Mouse (Mus musculus): ENCODE measurements around the gene Eno4. TPM values are rescaled to one million over a fixed set of nuclear protein-coding genes. Genes with fewer than 3 reads are reported as not detected.
A peak's percentile ranks its signal among the peaks of the same experiment; 100 is the strongest.

Eno4 gene
- polyA plus RNA-seq, 1 experiment from 2014 or later = 0.37 TPM

GRCm38 (mm10) chr19:58919148-58919547 is 24.1 kb upstream of the Eno4 start:
- Histone ChIP-seq H3K27me3 (peaks cover 66% of the 10 kb centered on the region), H3K36me3 (no peaks in the 10 kb centered on the region), H3K9ac (replicated peaks) (no peak overlapping the region), H3K27ac (replicated peaks) (no peak overlapping the region), H3K4me1 (peaks cover 13% of the 10 kb centered on the region), H3K4me2 (replicated peaks) (peak overlapping the region; percentile 19; the same call in 1 of the 2 replicates), H3K4me3 (no peak overlapping the region), H3K9me3 (no peaks in the 10 kb centered on the region)
- ATAC-seq (ENCODE audit: low FRiP score, low read depth) = no peak
- WGBS = 27% methylated on average over 7 of the region's 7 CpGs

- Histone ChIP-seq H3K4me2 (replicated peaks) (peak overlapping the region; percentile 14), H3K27ac (replicated peaks) (no peak overlapping the region), H3K9ac (replicated peaks) (no peak overlapping the region), H3K36me3 (no peaks in the 10 kb centered on the region), H3K4me3 (no peak overlapping the region), H3K9me3 (no peaks in the 10 kb centered on the region), H3K4me1 (peaks cover 34% of the 10 kb centered on the region), H3K27me3 (peaks cover 84% of the 10 kb centered on the region)
- 10% methylated on average over 16 of the region's 16 CpGs for WGBS
- no peak; the same call in 1 of the 2 replicates for ATAC-seq (ENCODE audit: low FRiP score, low read depth)
Observed at GRCm38 (mm10) chr19:58931081-58931800, 12.0 kb upstream of the Eno4 start.

- no peak for ATAC-seq (ENCODE audit: low FRiP score, low read depth)
- Histone ChIP-seq H3K36me3 (no peaks in the 10 kb centered on the region), H3K9me3 (no peaks in the 10 kb centered on the region), H3K4me3 (no peak overlapping the region), H3K4me1 (peaks cover 40% of the 10 kb centered on the region), H3K4me2 (replicated peaks) (no peak overlapping the region), H3K27me3 (peaks cover 85% of the 10 kb centered on the region), H3K27ac (replicated peaks) (no peak overlapping the region), H3K9ac (replicated peaks) (no peak overlapping the region)
- 2% methylated on average over 4 of the region's 4 CpGs for WGBS
Observed at GRCm38 (mm10) chr19:58933062-58933461, 10.2 kb upstream of the Eno4 start.

- H3K27me3 ChIP-seq = peaks cover 57% of the 10 kb centered on the region
- H3K36me3 ChIP-seq = no peaks in the 10 kb centered on the region
- H3K9ac ChIP-seq (replicated peaks) = no peak overlapping the region
- 87% methylated on average over 7 of the region's 7 CpGs for WGBS
- H3K9me3 ChIP-seq = no peaks in the 10 kb centered on the region
- no peak overlapping the region for H3K4me3 ChIP-seq
- peaks cover 15% of the 10 kb centered on the region for H3K4me1 ChIP-seq
- no peak overlapping the region for H3K4me2 ChIP-seq (replicated peaks)
- H3K27ac ChIP-seq (replicated peaks) = no peak overlapping the region
- no peak for ATAC-seq (ENCODE audit: low FRiP score, low read depth)
Observed at GRCm38 (mm10) chr19:58945959-58946358, 2.7 kb downstream of the Eno4 start.

- ATAC-seq (ENCODE audit: low FRiP score, low read depth) = no peak
- H3K4me2 ChIP-seq (replicated peaks) = no peak overlapping the region
- H3K27me3 ChIP-seq = peaks cover 69% of the 10 kb centered on the region
- no peaks in the 10 kb centered on the region for H3K36me3 ChIP-seq
- no peak overlapping the region for H3K27ac ChIP-seq (replicated peaks)
- 90% methylated on average over 3 of the region's 3 CpGs for WGBS
- H3K4me3 ChIP-seq = no peak overlapping the region
- no peak overlapping the region for H3K9ac ChIP-seq (replicated peaks)
- no peaks in the 10 kb centered on the region for H3K4me1 ChIP-seq
- H3K9me3 ChIP-seq = no peaks in the 10 kb centered on the region
Observed at GRCm38 (mm10) chr19:58951521-58951920, 8.3 kb downstream of the Eno4 start.

GRCm38 (mm10) chr19:58952236-58952635 is 9.0 kb downstream of the Eno4 start:
- no peaks in the 10 kb centered on the region for H3K9me3 ChIP-seq
- H3K4me2 ChIP-seq (replicated peaks) = no peak overlapping the region
- no peaks in the 10 kb centered on the region for H3K4me1 ChIP-seq
- no peaks in the 10 kb centered on the region for H3K36me3 ChIP-seq
- H3K9ac ChIP-seq (replicated peaks) = no peak overlapping the region
- peaks cover 65% of the 10 kb centered on the region for H3K27me3 ChIP-seq
- no peak overlapping the region for H3K27ac ChIP-seq (replicated peaks)
- no peak for ATAC-seq (ENCODE audit: low FRiP score, low read depth)
- no peak overlapping the region for H3K4me3 ChIP-seq
- 80% methylated on average over 12 of the region's 13 CpGs for WGBS

GRCm38 (mm10) chr19:58954779-58955178 is 11.6 kb downstream of the Eno4 start:
- 89% methylated on average over 8 of the region's 8 CpGs for WGBS
- Histone ChIP-seq H3K4me1 (no peaks in the 10 kb centered on the region), H3K9ac (replicated peaks) (no peak overlapping the region), H3K9me3 (no peaks in the 10 kb centered on the region), H3K27ac (replicated peaks) (no peak overlapping the region), H3K4me2 (replicated peaks) (no peak overlapping the region), H3K27me3 (peaks cover 64% of the 10 kb centered on the region), H3K4me3 (no peak overlapping the region), H3K36me3 (no peaks in the 10 kb centered on the region)
- no peak for ATAC-seq (ENCODE audit: low FRiP score, low read depth)

GRCm38 (mm10) chr19:58963011-58963410 is 19.8 kb downstream of the Eno4 start:
- ATAC-seq (ENCODE audit: low FRiP score, low read depth) = no peak
- H3K36me3 ChIP-seq = no peaks in the 10 kb centered on the region
- 79% methylated on average over 8 of the region's 8 CpGs for WGBS
- no peak overlapping the region for H3K27ac ChIP-seq (replicated peaks)
- H3K27me3 ChIP-seq = peaks cover 75% of the 10 kb centered on the region
- H3K9ac ChIP-seq (replicated peaks) = no peak overlapping the region
- no peaks in the 10 kb centered on the region for H3K9me3 ChIP-seq
- no peak overlapping the region for H3K4me3 ChIP-seq
- no peak overlapping the region for H3K4me2 ChIP-seq (replicated peaks)
- no peaks in the 10 kb centered on the region for H3K4me1 ChIP-seq

- Histone ChIP-seq H3K9me3 (no peaks in the 10 kb centered on the region), H3K4me1 (peaks cover 10% of the 10 kb centered on the region), H3K4me2 (replicated peaks) (peak overlapping the region; percentile 36), H3K27ac (replicated peaks) (no peak overlapping the region), H3K4me3 (no peak overlapping the region), H3K36me3 (no peaks in the 10 kb centered on the region), H3K27me3 (peaks cover 93% of the 10 kb centered on the region), H3K9ac (replicated peaks) (no peak overlapping the region)
- 11% methylated on average over 15 of the region's 15 CpGs for WGBS
- no peak for ATAC-seq (ENCODE audit: low FRiP score, low read depth)
Observed at GRCm38 (mm10) chr19:58968731-58969506, 25.7 kb downstream of the Eno4 start.

- Histone ChIP-seq H3K36me3 (no peaks in the 10 kb centered on the region), H3K27ac (replicated peaks) (no peak overlapping the region), H3K9ac (replicated peaks) (no peak overlapping the region), H3K4me1 (peaks cover 10% of the 10 kb centered on the region), H3K9me3 (no peaks in the 10 kb centered on the region), H3K4me2 (replicated peaks) (no peak overlapping the region), H3K27me3 (peaks cover 94% of the 10 kb centered on the region), H3K4me3 (no peak overlapping the region)
- 89% methylated on average over 13 of the region's 13 CpGs for WGBS
- ATAC-seq (ENCODE audit: low FRiP score, low read depth) = no peak
Observed at GRCm38 (mm10) chr19:58970826-58971225, 27.6 kb downstream of the Eno4 start.

GRCm38 (mm10) chr19:58974126-58974525 is 30.9 kb downstream of the Eno4 start:
- ATAC-seq (ENCODE audit: low FRiP score, low read depth) = no peak
- peaks cover 95% of the 10 kb centered on the region for H3K27me3 ChIP-seq
- no peak overlapping the region for H3K9ac ChIP-seq (replicated peaks)
- H3K27ac ChIP-seq (replicated peaks) = no peak overlapping the region
- no peaks in the 10 kb centered on the region for H3K36me3 ChIP-seq
- no peak overlapping the region for H3K4me2 ChIP-seq (replicated peaks)
- H3K9me3 ChIP-seq = no peaks in the 10 kb centered on the region
- H3K4me3 ChIP-seq = no peak overlapping the region
- WGBS = 80% methylated on average over 8 of the region's 8 CpGs
- peaks cover 9% of the 10 kb centered on the region for H3K4me1 ChIP-seq

- ATAC-seq (ENCODE audit: low FRiP score, low read depth) = no peak
- no peak overlapping the region for H3K4me3 ChIP-seq
- no peak overlapping the region for H3K4me2 ChIP-seq (replicated peaks)
- no peak overlapping the region for H3K27ac ChIP-seq (replicated peaks)
- peaks cover 18% of the 10 kb centered on the region for H3K4me1 ChIP-seq
- no peaks in the 10 kb centered on the region for H3K9me3 ChIP-seq
- no peak overlapping the region for H3K9ac ChIP-seq (replicated peaks)
- peaks cover 92% of the 10 kb centered on the region for H3K27me3 ChIP-seq
- 76% methylated on average over 11 of the region's 11 CpGs for WGBS
- no peaks in the 10 kb centered on the region for H3K36me3 ChIP-seq
Observed at GRCm38 (mm10) chr19:58975216-58975863, 32.1 kb downstream of the Eno4 start.
